15 mouse cellular contexts compared by ENCODE assay signal in the genomic region with DNA sequence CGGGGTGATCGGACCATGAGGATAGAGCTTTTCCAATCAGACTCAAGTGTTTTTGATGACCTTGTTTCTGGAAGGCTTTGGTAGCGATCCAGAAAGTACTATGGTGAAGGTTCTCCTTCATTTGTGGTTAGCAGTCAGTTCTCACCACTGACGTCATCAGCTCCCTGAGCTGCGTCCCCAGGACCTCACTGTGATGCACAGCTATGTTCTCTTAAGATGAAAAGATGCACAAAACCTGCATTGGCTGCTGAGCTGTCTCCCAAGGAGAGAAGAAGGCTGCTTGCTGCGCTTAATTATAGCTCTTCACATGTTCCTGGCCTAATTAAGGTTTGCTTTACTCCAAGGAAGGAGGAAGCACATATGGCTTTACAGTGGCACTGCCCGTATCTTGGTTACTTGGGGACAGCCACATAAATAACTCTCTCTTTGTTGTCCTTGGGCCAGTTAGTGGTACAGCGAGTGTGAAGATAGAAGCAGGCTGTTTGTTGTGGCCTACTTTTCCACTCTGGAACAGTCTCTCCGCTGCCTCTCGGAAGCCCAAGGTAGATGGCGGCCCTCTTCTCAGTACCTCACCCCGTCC. TPM values are rescaled to one million over a fixed set of nuclear protein-coding genes. Genes with fewer than 3 reads are reported as not detected.
DNase-seq lines count a peak whose midpoint lies in the region; ATAC-seq and TF ChIP-seq lines count a peak whose summit lies in the region.
"Had no signal": no experiment of that assay in that cellular context is flagged by ENCODE, and none has a peak within 500 bp of the region (broad histone marks: within the 10 kb centered on the region; RNA-seq: fewer than 3 reads in every experiment).

No protein-coding gene starts in this region.

- H3K9me3 ChIP-seq in forebrain, embryonic 14.5 days (replicated peaks; ENCODE audit: control insufficient read depth, low read length) = no peaks in the 10 kb centered on the region
- no peaks in the 10 kb centered on the region for H3K9me3 ChIP-seq in forebrain, embryonic 13.5 days (replicated peaks)
- H3K9me3 ChIP-seq in lung, embryonic 14.5 days (ENCODE audit: low read depth, low read length) = no peaks in the 10 kb centered on the region
- H3K9me3 ChIP-seq: G1E; heart, embryonic 10.5 days; limb, embryonic 12.5 days; midbrain, embryonic 10.5 days had no signal

- WGBS in forebrain, embryonic 14.5 days = 90% methylated on average over 12 of the region's 12 CpGs
- WGBS in forebrain, embryonic 13.5 days = 90% methylated on average over 12 of the region's 12 CpGs
- 89% methylated on average over 12 of the region's 12 CpGs for WGBS in lung, embryonic 14.5 days
- 59% methylated on average over 12 of the region's 12 CpGs for WGBS in cerebellum, adult 2 months

- DNase-seq in forebrain, embryonic 14.5 days (ENCODE audit: low spot score) = peak; percentile 18
- DNase-seq in lung, embryonic 14.5 days = no peak
- no peak for DNase-seq in lung, adult 18-20 months
- DNase-seq in cerebellum, adult 2 months = peak; percentile 39 to 64
- peak; percentile 47 to 93 for DNase-seq in left cerebral cortex, postnatal 25 days (ENCODE audit: low spot score in 2 of 2)
- no peak for DNase-seq in embryo, embryonic 11 days
- DNase-seq: heart, postnatal 36 days; kidney, adult 8-10 months; thymus, postnatal 36 days had no signal

- no peak overlapping the region for H3K4me2 ChIP-seq in forebrain, embryonic 14.5 days (ENCODE audit: low read length)
- no peak overlapping the region for H3K4me2 ChIP-seq in forebrain, embryonic 13.5 days
- no peak overlapping the region for H3K4me2 ChIP-seq in lung, embryonic 14.5 days
- H3K4me2 ChIP-seq: limb, embryonic 12.5 days had no signal

- no peaks in the 10 kb centered on the region for H3K36me3 ChIP-seq in forebrain, embryonic 14.5 days (ENCODE audit: control insufficient read depth, insufficient read depth, low read length)
- H3K36me3 ChIP-seq in forebrain, embryonic 13.5 days (ENCODE audit: poor library complexity, severe bottlenecking) = peaks cover 7% of the 10 kb centered on the region; the same call in 1 of the 2 replicates
- H3K36me3 ChIP-seq in lung, embryonic 14.5 days (ENCODE audit: insufficient read depth) = 0 out of 2 replicates have a peak, but pooled peaks cover under 1% of the 10 kb centered on the region

- no peak overlapping the region for H3K4me3 ChIP-seq in forebrain, embryonic 14.5 days (ENCODE audit: low read depth, low read length)
- no peak overlapping the region for H3K4me3 ChIP-seq in forebrain, embryonic 13.5 days
- H3K4me3 ChIP-seq in lung, embryonic 14.5 days (ENCODE audit: low read depth, low read length) = no peak overlapping the region
- H3K4me3 ChIP-seq in cerebellum, adult 2 months (replicated peaks; ENCODE audit: insufficient read depth, low read depth, low read length) = no peak overlapping the region
- H3K4me3 ChIP-seq: heart, embryonic 10.5 days; limb, embryonic 12.5 days; midbrain, embryonic 10.5 days had no signal

- 0 out of 2 replicates have a peak, but pooled peaks cover 2% of the 10 kb centered on the region for H3K4me1 ChIP-seq in forebrain, embryonic 14.5 days (ENCODE audit: control insufficient read depth, insufficient read depth, low read length)
- H3K4me1 ChIP-seq in forebrain, embryonic 13.5 days = peaks cover 17% of the 10 kb centered on the region
- H3K4me1 ChIP-seq in lung, embryonic 14.5 days (ENCODE audit: insufficient read depth) = no peaks in the 10 kb centered on the region
- H3K4me1 ChIP-seq in cerebellum, adult 2 months (ENCODE audit: control insufficient read depth, insufficient read depth, low read length) = peaks cover 11% of the 10 kb centered on the region

- H3K9ac ChIP-seq in forebrain, embryonic 14.5 days (ENCODE audit: low read length) = no peak overlapping the region
- no peak overlapping the region for H3K9ac ChIP-seq in forebrain, embryonic 13.5 days
- no peak overlapping the region for H3K9ac ChIP-seq in lung, embryonic 14.5 days
- H3K9ac ChIP-seq: limb, embryonic 12.5 days had no signal

- ATAC-seq in forebrain, embryonic 14.5 days = no peak
- ATAC-seq in forebrain, embryonic 13.5 days = no peak
- ATAC-seq in lung, embryonic 14.5 days (ENCODE audit: insufficient read depth) = no peak
- no peak for ATAC-seq in granulocyte monocyte progenitor cell, adult 5-6 weeks (replicated peaks; ENCODE audit: poor library complexity, severe bottlenecking)

- intact Hi-C loops in left cerebral cortex, postnatal 25 days (cut with DNase I) = no loop called here

- no peak for TF ChIP-seq CTCF in lung, embryonic 14.5 days (IDR thresholded peaks at IDR 0.05; ENCODE audit: low read depth)
- no peak for TF ChIP-seq CTCF in cerebellum, adult 2 months (IDR thresholded peaks at IDR 0.05; ENCODE audit: borderline replicate concordance, insufficient read depth, low read depth, low read length)

- no peak overlapping the region for H3K27ac ChIP-seq in forebrain, embryonic 14.5 days (ENCODE audit: low read depth, low read length)
- H3K27ac ChIP-seq in forebrain, embryonic 13.5 days = no peak overlapping the region
- peak overlapping the region; percentile 64 for H3K27ac ChIP-seq in lung, embryonic 14.5 days (ENCODE audit: low read depth)
- H3K27ac ChIP-seq in cerebellum, adult 2 months (ENCODE audit: insufficient read depth, low read length) = peak overlapping the region; percentile 65
- H3K27ac ChIP-seq: heart, embryonic 10.5 days; limb, embryonic 12.5 days; midbrain, embryonic 10.5 days had no signal

- H3K27me3 ChIP-seq in forebrain, embryonic 14.5 days (replicated peaks; ENCODE audit: control insufficient read depth, insufficient read depth, low read length) = no peaks in the 10 kb centered on the region
- H3K27me3 ChIP-seq in forebrain, embryonic 13.5 days = no peaks in the 10 kb centered on the region
- no peaks in the 10 kb centered on the region for H3K27me3 ChIP-seq in lung, embryonic 14.5 days (ENCODE audit: insufficient read depth, low read length)
- H3K27me3 ChIP-seq in cerebellum, adult 2 months (ENCODE audit: control insufficient read depth, insufficient read depth, low read length) = no peaks in the 10 kb centered on the region
- H3K27me3 ChIP-seq: limb, embryonic 12.5 days had no signal

- TF ChIP-seq POLR2A in cerebellum, adult 2 months (IDR thresholded peaks at IDR 0.05; ENCODE audit: borderline replicate concordance, insufficient read depth, low read length) = no peak

RNA-seq across cellular contexts. Expression of a gene that starts 50.5 kb away (rescaled TPM):
- polyA plus RNA-seq in forebrain, embryonic 14.5 days (2014; fragmentation: Nextera tagmentation; extraction: Ambion mirVana) = 65.4 and 66.9 TPM in 2 replicates
- polyA plus RNA-seq in forebrain, embryonic 13.5 days (2015; fragmentation: Nextera tagmentation; extraction: Ambion mirVana) = 60.9 and 61.6 TPM in 2 replicates
- polyA plus RNA-seq in lung, embryonic 14.5 days (2014; fragmentation: Nextera tagmentation; extraction: Ambion mirVana) = 76.7 and 87.7 TPM in 2 replicates
- polyA plus RNA-seq in cerebellum, adult 2 months (2012; rRNA removed) = 102 and 109 TPM in 2 replicates
- 10 to 100 TPM; 67.0 to 71.9 TPM for total RNA-seq in left cerebral cortex, postnatal 25 days (2021)
- total RNA-seq in granulocyte monocyte progenitor cell, adult 5-6 weeks (2014; fragmentation: Nextera tagmentation) = 79.8 and 80.9 TPM in 2 replicates
- total RNA-seq in granulocyte monocyte progenitor cell, adult 5-6 weeks (2017) = 123 and 128 TPM in 2 replicates

Comparison
In these comparisons a context has a peak if more than half of its experiments do, and no peak if none do; other contexts are left out.
1. DNase-seq: peak in forebrain, embryonic 14.5 days (single experiment), cerebellum, adult 2 months (2 of 2) and left cerebral cortex, postnatal 25 days (2 of 2); none in lung, embryonic 14.5 days (single experiment), lung, adult 18-20 months (0 of 2) and embryo, embryonic 11 days (single experiment).
2. H3K27ac ChIP-seq: peak in lung, embryonic 14.5 days (single experiment) and cerebellum, adult 2 months (single experiment); none in forebrain, embryonic 14.5 days (single experiment) and forebrain, embryonic 13.5 days (single experiment).